Mouse (Mus musculus): ENCODE data around the gene Gm11937. TPM values are rescaled to one million over a fixed set of nuclear protein-coding genes. Genes with fewer than 3 reads are reported as not detected.
"Not testable (repeated sequence)": the region's sequence is repeated elsewhere in the genome, so short reads cannot be mapped to it uniquely, and the experiment has no call there.

The Gm11937 gene
- polyA plus RNA-seq, 1 experiment from 2014 or later: not detected

- H3K9me3 ChIP-seq (ENCODE audit: control insufficient read depth, low read length): no peaks in the 10 kb centered on the region
- H3K4me3 ChIP-seq (ENCODE audit: low read depth, low read length): no peak overlapping the region
- no peak overlapping the region for H3K4me2 ChIP-seq (ENCODE audit: low read depth)
- H3K27ac ChIP-seq (ENCODE audit: low read depth, low read length): no peak overlapping the region
- ATAC-seq (ENCODE audit: insufficient read depth, low FRiP score, low TSS enrichment) (no peak), DNase-seq (ENCODE audit: low spot score) (no peak)
- H3K4me1 ChIP-seq (ENCODE audit: control insufficient read depth, insufficient read depth, low read length): no peaks in the 10 kb centered on the region
- H3K27me3 ChIP-seq (ENCODE audit: control insufficient read depth, insufficient read depth, low read length): no peaks in the 10 kb centered on the region
- WGBS: 79% methylated on average over 1 of the region's 1 CpGs
- no peak overlapping the region for H3K9ac ChIP-seq (ENCODE audit: low read length)
- H3K36me3 ChIP-seq (ENCODE audit: control insufficient read depth, insufficient read depth, low read length): no peaks in the 10 kb centered on the region
Observed at GRCm38 (mm10) chr11:99637086-99637485, 27.1 kb upstream of the Gm11937 start.

GRCm38 (mm10) chr11:99634653-99635134 lies 24.7 kb upstream of the Gm11937 start, which contains the start of gene Krtap4-2:
Krtap4-2 (minus strand) TSS chr11:99635084.
- Histone ChIP-seq H3K27ac (ENCODE audit: low read depth, low read length) (no peak within 1 kb of the TSS), H3K36me3 (ENCODE audit: control insufficient read depth, insufficient read depth, low read length) (no peaks in the 10 kb centered on the region), H3K27me3 (ENCODE audit: control insufficient read depth, insufficient read depth, low read length) (no peaks in the 10 kb centered on the region), H3K9me3 (ENCODE audit: control insufficient read depth, low read length) (no peaks in the 10 kb centered on the region), H3K4me2 (ENCODE audit: low read depth) (no peak within 1 kb of the TSS), H3K4me3 (ENCODE audit: low read depth, low read length) (no peak within 1 kb of the TSS), H3K4me1 (ENCODE audit: control insufficient read depth, insufficient read depth, low read length) (no peaks in the 10 kb centered on the region), H3K9ac (ENCODE audit: low read length) (no peak within 1 kb of the TSS)
- DNase-seq (ENCODE audit: low spot score): no peak
- ATAC-seq (ENCODE audit: insufficient read depth, low FRiP score, low TSS enrichment): no peak
- WGBS: 46% methylated on average over 7 of the region's 8 CpGs

DNA sequence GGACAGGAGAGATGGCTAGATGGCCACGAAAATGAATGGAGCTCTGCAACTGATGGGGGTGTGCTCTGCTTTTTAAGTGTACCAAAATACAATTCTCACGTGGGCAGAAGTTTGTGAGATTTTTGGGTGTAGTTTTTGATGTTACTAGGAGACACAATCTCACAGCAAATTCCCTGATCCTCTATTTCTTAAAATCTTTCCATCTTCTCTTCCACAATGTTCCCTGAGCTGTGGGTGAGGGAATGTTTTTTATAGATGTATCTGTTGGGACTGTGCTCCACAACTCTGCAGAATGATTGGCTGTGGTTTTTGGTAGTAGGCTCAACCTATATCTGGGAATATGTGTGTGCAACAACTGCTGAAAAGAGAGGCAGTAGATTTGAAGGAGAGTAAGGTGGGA lies 23.3 kb upstream of the Gm11937 start:
- 48% methylated on average over 2 of the region's 2 CpGs for WGBS
- no peak for ATAC-seq (ENCODE audit: insufficient read depth, low FRiP score, low TSS enrichment)

GRCm38 (mm10) chr11:99630890-99631289 lies 20.9 kb upstream of the Gm11937 start:
- H3K27ac ChIP-seq (ENCODE audit: low read depth, low read length): no peak overlapping the region

More for the DNA sequence above, 23.3 kb upstream of the Gm11937 start:
- no peaks in the 10 kb centered on the region for H3K4me1 ChIP-seq (ENCODE audit: control insufficient read depth, insufficient read depth, low read length)
- H3K9ac ChIP-seq (ENCODE audit: low read length): no peak overlapping the region
- no peaks in the 10 kb centered on the region for H3K27me3 ChIP-seq (ENCODE audit: control insufficient read depth, insufficient read depth, low read length)
- no peak overlapping the region for H3K4me2 ChIP-seq (ENCODE audit: low read depth)
- no peak overlapping the region for H3K27ac ChIP-seq (ENCODE audit: low read depth, low read length)
- H3K36me3 ChIP-seq (ENCODE audit: control insufficient read depth, insufficient read depth, low read length): no peaks in the 10 kb centered on the region
- DNase-seq (ENCODE audit: low spot score): no peak
- H3K4me3 ChIP-seq (ENCODE audit: low read depth, low read length): no peak overlapping the region
- no peaks in the 10 kb centered on the region for H3K9me3 ChIP-seq (ENCODE audit: control insufficient read depth, low read length)

DNA sequence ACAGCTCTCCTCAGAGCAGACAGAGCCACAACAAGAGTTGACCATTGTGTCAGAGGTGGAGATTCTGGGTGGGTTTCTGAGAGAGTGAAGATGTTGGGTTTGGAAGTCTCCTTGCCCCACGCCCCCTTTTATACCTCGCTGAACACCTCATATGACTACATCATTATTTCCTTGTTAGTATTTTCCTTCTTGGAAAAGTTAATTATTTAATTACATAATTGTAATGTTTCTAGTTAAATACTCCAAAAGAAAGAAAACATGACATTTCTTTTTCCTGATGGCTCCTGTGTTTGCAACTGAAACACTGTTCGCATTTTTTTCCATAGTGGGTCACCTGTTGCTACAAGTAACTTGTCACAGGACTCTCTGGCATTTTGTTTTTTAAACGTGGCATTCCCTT lies 18.1 kb upstream of the Gm11937 start, which contains the start of gene Krtap4-1:
Gene Krtap4-1 (minus strand): TSS at position 101 of the 400 bp plus-strand sequence.
- Histone ChIP-seq H3K27me3 (ENCODE audit: control insufficient read depth, insufficient read depth, low read length) (no peaks in the 10 kb centered on the region), H3K9me3 (ENCODE audit: control insufficient read depth, low read length) (no peaks in the 10 kb centered on the region), H3K4me3 (ENCODE audit: low read depth, low read length) (no peak within 1 kb of the TSS), H3K27ac (ENCODE audit: low read depth, low read length) (no peak within 1 kb of the TSS), H3K36me3 (ENCODE audit: control insufficient read depth, insufficient read depth, low read length) (no peaks in the 10 kb centered on the region), H3K4me2 (ENCODE audit: low read depth) (no peak within 1 kb of the TSS), H3K9ac (ENCODE audit: low read length) (no peak within 1 kb of the TSS), H3K4me1 (ENCODE audit: control insufficient read depth, insufficient read depth, low read length) (no peaks in the 10 kb centered on the region)
- 84% methylated on average over 4 of the region's 4 CpGs for WGBS
- DNase-seq (ENCODE audit: low spot score) (no peak), ATAC-seq (ENCODE audit: insufficient read depth, low FRiP score, low TSS enrichment) (no peak)

More at GRCm38 (mm10) chr11:99630890-99631289, 20.9 kb upstream of the Gm11937 start:
- Histone ChIP-seq H3K4me1 (ENCODE audit: control insufficient read depth, insufficient read depth, low read length) (no peaks in the 10 kb centered on the region), H3K27me3 (ENCODE audit: control insufficient read depth, insufficient read depth, low read length) (no peaks in the 10 kb centered on the region), H3K36me3 (ENCODE audit: control insufficient read depth, insufficient read depth, low read length) (no peaks in the 10 kb centered on the region), H3K4me2 (ENCODE audit: low read depth) (no peak overlapping the region), H3K9ac (ENCODE audit: low read length) (no peak overlapping the region), H3K9me3 (ENCODE audit: control insufficient read depth, low read length) (no peaks in the 10 kb centered on the region), H3K4me3 (ENCODE audit: low read depth, low read length) (no peak overlapping the region)
- DNase-seq (ENCODE audit: low spot score) (no peak), ATAC-seq (ENCODE audit: insufficient read depth, low FRiP score, low TSS enrichment) (no peak)
- WGBS: 88% methylated on average over 3 of the region's 3 CpGs

DNA sequence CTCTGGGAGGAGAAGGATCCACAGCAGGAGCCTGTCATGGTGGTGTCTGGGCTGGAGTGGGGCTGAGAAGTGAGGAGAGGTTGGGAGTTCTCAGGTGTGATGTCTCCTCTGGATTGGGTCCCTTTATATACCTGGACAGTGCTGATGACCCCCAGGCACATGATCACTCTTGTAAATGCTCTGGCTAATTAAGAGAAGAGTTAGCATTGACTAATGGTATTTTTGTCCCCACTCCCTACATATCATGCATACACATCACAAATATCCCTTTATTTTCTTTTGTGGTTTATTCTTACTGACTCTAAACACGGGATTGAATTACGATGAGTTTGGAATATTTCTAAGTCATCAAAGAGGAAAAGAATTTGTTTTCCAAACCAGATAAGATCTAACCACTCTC lies 10.3 kb upstream of the Gm11937 start, which contains the start of gene Gm11562:
Gene Gm11562 (minus strand): TSS at position 101 of the 400 bp plus-strand sequence.
- DNase-seq (ENCODE audit: low spot score) (no peak), ATAC-seq (ENCODE audit: insufficient read depth, low FRiP score, low TSS enrichment) (no peak)
- Histone ChIP-seq H3K27me3 (ENCODE audit: control insufficient read depth, insufficient read depth, low read length) (no peaks in the 10 kb centered on the region), H3K27ac (ENCODE audit: low read depth, low read length) (no peak within 1 kb of the TSS), H3K9me3 (ENCODE audit: control insufficient read depth, low read length) (no peaks in the 10 kb centered on the region), H3K9ac (ENCODE audit: low read length) (no peak within 1 kb of the TSS), H3K36me3 (ENCODE audit: control insufficient read depth, insufficient read depth, low read length) (no peaks in the 10 kb centered on the region), H3K4me3 (ENCODE audit: low read depth, low read length) (no peak within 1 kb of the TSS), H3K4me1 (ENCODE audit: control insufficient read depth, insufficient read depth, low read length) (no peaks in the 10 kb centered on the region), H3K4me2 (ENCODE audit: low read depth) (no peak within 1 kb of the TSS)
- 93% methylated on average over 2 of the region's 2 CpGs for WGBS

- no peaks in the 10 kb centered on the region for H3K9me3 ChIP-seq (ENCODE audit: control insufficient read depth, low read length)
- H3K4me3 ChIP-seq (ENCODE audit: low read depth, low read length): no peak within 1 kb of the TSS
- H3K4me1 ChIP-seq (ENCODE audit: control insufficient read depth, insufficient read depth, low read length): no peaks in the 10 kb centered on the region
- 78% methylated on average over 3 of the region's 3 CpGs for WGBS
- H3K4me2 ChIP-seq (ENCODE audit: low read depth): no peak within 1 kb of the TSS
- ATAC-seq (ENCODE audit: insufficient read depth, low FRiP score, low TSS enrichment) (no peak), DNase-seq (ENCODE audit: low spot score) (no peak)
- H3K27me3 ChIP-seq (ENCODE audit: control insufficient read depth, insufficient read depth, low read length): no peaks in the 10 kb centered on the region
- H3K36me3 ChIP-seq (ENCODE audit: control insufficient read depth, insufficient read depth, low read length): no peaks in the 10 kb centered on the region
- no peak within 1 kb of the TSS for H3K27ac ChIP-seq (ENCODE audit: low read depth, low read length)
- no peak within 1 kb of the TSS for H3K9ac ChIP-seq (ENCODE audit: low read length)
Observed at GRCm38 (mm10) chr11:99614796-99615363, 4.9 kb upstream of the Gm11937 start, which contains the start of gene Krtap2-4. Krtap2-4 (minus strand) TSS chr11:99614846.

- no peak overlapping the region for H3K4me2 ChIP-seq (ENCODE audit: low read depth)
- no peaks in the 10 kb centered on the region for H3K36me3 ChIP-seq (ENCODE audit: control insufficient read depth, insufficient read depth, low read length)
- H3K9ac ChIP-seq (ENCODE audit: low read length): no peak overlapping the region
- H3K4me1 ChIP-seq (ENCODE audit: control insufficient read depth, insufficient read depth, low read length): no peaks in the 10 kb centered on the region
- WGBS: 78% methylated on average over 1 of the region's 1 CpGs
- no peak for DNase-seq (ENCODE audit: low spot score)
- no peaks in the 10 kb centered on the region for H3K9me3 ChIP-seq (ENCODE audit: control insufficient read depth, low read length)
- H3K27me3 ChIP-seq (ENCODE audit: control insufficient read depth, insufficient read depth, low read length): no peaks in the 10 kb centered on the region
- H3K4me3 ChIP-seq (ENCODE audit: low read depth, low read length): no peak overlapping the region
- ATAC-seq (ENCODE audit: insufficient read depth, low FRiP score, low TSS enrichment): no peak
- H3K27ac ChIP-seq (ENCODE audit: low read depth, low read length): no peak overlapping the region
Observed at GRCm38 (mm10) chr11:99609126-99609525, 863 bp downstream of the Gm11937 start.

- not testable (repeated sequence) for DNase-seq (ENCODE audit: low spot score); H3K36me3 ChIP-seq (ENCODE audit: control insufficient read depth, insufficient read depth, low read length); ATAC-seq (ENCODE audit: insufficient read depth, low FRiP score, low TSS enrichment); H3K27ac ChIP-seq (ENCODE audit: low read depth, low read length); H3K4me1 ChIP-seq (ENCODE audit: control insufficient read depth, insufficient read depth, low read length); H3K4me3 ChIP-seq (ENCODE audit: low read depth, low read length); H3K27me3 ChIP-seq (ENCODE audit: control insufficient read depth, insufficient read depth, low read length); H3K4me2 ChIP-seq (ENCODE audit: low read depth); H3K9ac ChIP-seq (ENCODE audit: low read length); H3K9me3 ChIP-seq (ENCODE audit: control insufficient read depth, low read length)
- WGBS: 69% methylated on average over 1 of the region's 1 CpGs
Observed at GRCm38 (mm10) chr11:99603208-99603607, 6.8 kb downstream of the Gm11937 start, which contains the start of gene Gm11938. Gm11938 (minus strand) TSS chr11:99603308.

All from neural tube, embryonic 11.5 days (tissue).